In genomic region chr12:92703731-92704130, GRCm38 (mm10) we compare ENCODE assay signal across 25 mouse cellular contexts.
"Had no signal": no experiment of that assay in that cellular context is flagged by ENCODE, and none has a peak within 500 bp of the region (broad histone marks: within the 10 kb centered on the region; RNA-seq: fewer than 3 reads in every experiment).

No protein-coding gene starts in this region.

- H3K4me2 ChIP-seq: limb, embryonic 13.5 days; liver, embryonic 12.5 days; liver, embryonic 15.5 days; lung, embryonic 15.5 days; midbrain, embryonic 13.5 days; neural tube, embryonic 13.5 days; stomach, embryonic 15.5 days had no signal

- H3K27me3 ChIP-seq: limb, embryonic 13.5 days; liver, embryonic 12.5 days; liver, embryonic 15.5 days; lung, embryonic 15.5 days; megakaryocyte, embryonic 14.5 days; midbrain, embryonic 13.5 days; neural tube, embryonic 13.5 days; stomach, embryonic 15.5 days had no signal

- ATAC-seq: intestine, postnatal 0 days; liver, embryonic 12.5 days; midbrain, embryonic 13.5 days; midbrain, embryonic 16.5 days had no signal

- H3K27ac ChIP-seq: kidney, postnatal 0 days; layer of hippocampus, adult 2 months; limb, embryonic 10.5 days; limb, embryonic 13.5 days; liver, embryonic 12.5 days; liver, embryonic 15.5 days; lung, embryonic 15.5 days; midbrain, embryonic 13.5 days; neural tube, embryonic 13.5 days; stomach, embryonic 15.5 days had no signal

- H3K9ac ChIP-seq: limb, embryonic 13.5 days; liver, embryonic 12.5 days; liver, embryonic 15.5 days; lung, embryonic 15.5 days; midbrain, embryonic 13.5 days; neural tube, embryonic 13.5 days; stomach, embryonic 15.5 days had no signal

- H3K4me1 ChIP-seq: limb, embryonic 13.5 days; liver, embryonic 12.5 days; liver, embryonic 15.5 days; lung, embryonic 15.5 days; midbrain, embryonic 13.5 days; stomach, embryonic 15.5 days had no signal

- H3K4me3 ChIP-seq: layer of hippocampus, adult 2 months; limb, embryonic 10.5 days; limb, embryonic 13.5 days; liver, embryonic 12.5 days; liver, embryonic 15.5 days; lung, embryonic 15.5 days; megakaryocyte, embryonic 14.5 days; midbrain, embryonic 13.5 days; myocyte; neural tube, embryonic 13.5 days; stomach, embryonic 15.5 days had no signal

- DNase-seq: kidney, adult 2 months; kidney, postnatal 25 days; layer of hippocampus, adult 9-11 months; liver; lung, adult 18-20 months; lung, postnatal 10 days; lung, postnatal 4 days; right cerebral cortex, adult 18-20 months; right cerebral cortex, postnatal 14 days; spleen, adult 18-20 months; thymus, postnatal 4 days had no signal

- H3K36me3 ChIP-seq: limb, embryonic 10.5 days; limb, embryonic 13.5 days; liver, embryonic 12.5 days; liver, embryonic 15.5 days; lung, embryonic 15.5 days; midbrain, embryonic 13.5 days; neural tube, embryonic 13.5 days; stomach, embryonic 15.5 days had no signal

- H3K9me3 ChIP-seq: limb, embryonic 10.5 days; limb, embryonic 13.5 days; liver, embryonic 12.5 days; liver, embryonic 15.5 days; lung, embryonic 15.5 days; megakaryocyte, embryonic 14.5 days; midbrain, embryonic 13.5 days; neural tube, embryonic 13.5 days; stomach, embryonic 15.5 days had no signal
